Mouse (Mus musculus): ENCODE data around the gene Wdr25. TPM values are rescaled to one million over a fixed set of nuclear protein-coding genes. Genes with fewer than 3 reads are reported as not detected.

Gene Wdr25
- total and polyA plus RNA-seq, 3 experiments: 8.7 to 10.8 TPM; not detected in 1

DNA sequence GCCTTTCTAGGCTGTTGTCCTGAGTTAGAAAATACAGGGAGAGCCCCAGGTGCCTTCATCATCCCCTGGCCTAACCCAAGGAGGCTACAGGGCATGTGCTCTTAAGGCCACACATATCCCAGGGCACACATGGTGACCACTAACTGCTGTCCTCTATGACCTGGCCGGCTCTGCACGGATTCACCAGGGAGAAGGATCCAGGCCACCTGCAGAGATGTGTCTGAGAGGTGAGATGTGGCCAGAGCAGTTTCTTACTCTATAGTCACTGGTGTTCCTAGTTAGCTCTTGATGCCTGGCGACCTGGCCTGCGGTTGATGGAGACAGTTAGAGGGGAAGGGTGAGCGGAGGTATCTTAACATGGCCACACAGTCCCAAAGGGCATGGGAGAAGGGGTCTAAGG, 129.5 kb downstream of the Wdr25 start:
- H3K9me3 ChIP-seq (replicated peaks; ENCODE audit: insufficient read depth, low read length): no peaks in the 10 kb centered on the region
- H3K4me3 ChIP-seq (ENCODE audit: control insufficient read depth in 1 of 2, insufficient read depth in 1 of 2, low read depth in 2 of 2, low read length in 2 of 2): no peak overlapping the region
- DNase-seq (ENCODE audit: low read depth, low spot score): no peak
- H3K9ac ChIP-seq (ENCODE audit: control insufficient read depth, low read depth, low read length, poor library complexity, severe bottlenecking): no peak overlapping the region
- H3K27ac ChIP-seq (ENCODE audit: control insufficient read depth, low read depth, low read length): no peak overlapping the region
- peaks cover 2 to 8% of the 10 kb centered on the region in 2 experiments; a peak in 2 of 4 replicates for H3K4me1 ChIP-seq (ENCODE audit: control insufficient read depth in 1 of 2, insufficient read depth in 2 of 2, low read length in 2 of 2)
- H3K27me3 ChIP-seq (ENCODE audit: control insufficient read depth in 1 of 2, insufficient read depth in 2 of 2, low read length in 2 of 2): no peaks in the 10 kb centered on the region
- H3K36me3 ChIP-seq (ENCODE audit: control insufficient read depth in 1 of 2, insufficient read depth in 2 of 2, low read length in 2 of 2): no peaks in the 10 kb centered on the region
- TF ChIP-seq TAL1 (IDR thresholded peaks at IDR 0.05; ENCODE audit: low read length): no peak
- no peak for TF ChIP-seq MYC (IDR thresholded peaks at IDR 0.05; ENCODE audit: low read depth, low read length)
- TF ChIP-seq SIN3A (IDR thresholded peaks at IDR 0.05; ENCODE audit: low read length): no peak
- no peak for TF ChIP-seq ZNF384 (IDR thresholded peaks at IDR 0.05; ENCODE audit: low read depth, low read length)
- no peak for TF ChIP-seq RAD21 (IDR thresholded peaks at IDR 0.05; ENCODE audit: low read depth, low read length)
- no peak for TF ChIP-seq GATA1 (IDR thresholded peaks at IDR 0.05; ENCODE audit: low read depth, low read length)
- no peak for TF ChIP-seq POLR2AphosphoS5 (IDR thresholded peaks at IDR 0.05; ENCODE audit: borderline replicate concordance, low read depth, low read length)
- no peak for TF ChIP-seq GABPA (IDR thresholded peaks at IDR 0.05; ENCODE audit: low read depth, low read length)
- TF ChIP-seq CTCF (IDR thresholded peaks at IDR 0.05 in 2 of 3, conservative IDR thresholded peaks at IDR 0.05 in 1 of 3; ENCODE audit: control insufficient read depth in 1 of 3, insufficient read depth in 1 of 3, low read depth in 2 of 3, low read length in 3 of 3, poor library complexity in 1 of 3, severe bottlenecking in 1 of 3): no peak
- no peak for TF ChIP-seq TBP (IDR thresholded peaks at IDR 0.05; ENCODE audit: low read depth, low read length)
- TF ChIP-seq SMC3 (IDR thresholded peaks at IDR 0.05; ENCODE audit: low read depth, low read length): no peak
- TF ChIP-seq KAT2A (conservative IDR thresholded peaks at IDR 0.05; ENCODE audit: low read depth, low read length): no peak
- no peak for TF ChIP-seq ELF1 (IDR thresholded peaks at IDR 0.05; ENCODE audit: low read depth, low read length)
- no peak for TF ChIP-seq EP300 (IDR thresholded peaks at IDR 0.05; ENCODE audit: low read depth in 1 of 2, low read length in 2 of 2)
- TF ChIP-seq MYB (IDR thresholded peaks at IDR 0.05; ENCODE audit: low read depth, low read length): no peak
- TF ChIP-seq ZMIZ1 (IDR thresholded peaks at IDR 0.05; ENCODE audit: low read depth, low read length): no peak
- no peaks in the 10 kb centered on the region for H3K79me2 ChIP-seq (ENCODE audit: control insufficient read depth, insufficient read depth, low read length, poor library complexity)

GRCm38 (mm10) chr12:109023780-109024179, 130.3 kb downstream of the Wdr25 start:
- no peak for TF ChIP-seq CHD2 (IDR thresholded peaks at IDR 0.05; ENCODE audit: low read length)
- TF ChIP-seq USF2 (IDR thresholded peaks at IDR 0.05; ENCODE audit: borderline replicate concordance in 1 of 2, insufficient read depth in 1 of 2, low read depth in 1 of 2, low read length in 2 of 2): no peak
- peak in 2 of 3 experiments; percentile 36 to 51; a peak in 4 of 6 replicates for TF ChIP-seq CTCF (IDR thresholded peaks at IDR 0.05 in 2 of 3, conservative IDR thresholded peaks at IDR 0.05 in 1 of 3; ENCODE audit: control insufficient read depth in 1 of 3, insufficient read depth in 1 of 3, low read depth in 2 of 3, low read length in 3 of 3, poor library complexity in 1 of 3, severe bottlenecking in 1 of 3)
- peak; percentile 27 for TF ChIP-seq RAD21 (IDR thresholded peaks at IDR 0.05; ENCODE audit: low read depth, low read length)
- peak; percentile 44; the same call in 1 of the 2 replicates for TF ChIP-seq SMC3 (IDR thresholded peaks at IDR 0.05; ENCODE audit: low read depth, low read length)
- TF ChIP-seq E2F4 (IDR thresholded peaks at IDR 0.05; ENCODE audit: borderline replicate concordance, low read depth, low read length): no peak
- no peak for TF ChIP-seq MEF2A (IDR thresholded peaks at IDR 0.05; ENCODE audit: extremely low read depth, insufficient replicate concordance, low read depth, low read length, poor library complexity, severe bottlenecking)
- Histone ChIP-seq H3K9ac (ENCODE audit: control insufficient read depth, low read depth, low read length, poor library complexity, severe bottlenecking) (no peak overlapping the region), H3K79me2 (ENCODE audit: control insufficient read depth, insufficient read depth, low read length, poor library complexity) (no peaks in the 10 kb centered on the region), H3K4me1 (ENCODE audit: control insufficient read depth in 1 of 2, insufficient read depth in 2 of 2, low read length in 2 of 2) (peaks cover 2% of the 10 kb centered on the region in 2 experiments; a peak in 1 of 4 replicates), H3K9me3 (replicated peaks; ENCODE audit: insufficient read depth, low read length) (no peaks in the 10 kb centered on the region), H3K36me3 (ENCODE audit: control insufficient read depth in 1 of 2, insufficient read depth in 2 of 2, low read length in 2 of 2) (no peaks in the 10 kb centered on the region), H3K4me3 (ENCODE audit: control insufficient read depth in 1 of 2, insufficient read depth in 1 of 2, low read depth in 2 of 2, low read length in 2 of 2) (no peak overlapping the region), H3K27me3 (ENCODE audit: control insufficient read depth in 1 of 2, insufficient read depth in 2 of 2, low read length in 2 of 2) (no peaks in the 10 kb centered on the region), H3K27ac (ENCODE audit: control insufficient read depth, low read depth, low read length) (no peak overlapping the region)
- no peak for DNase-seq (ENCODE audit: low read depth, low spot score)
